Mouse (Mus musculus) brain, embryonic 14.5 days (tissue): ENCODE results near the gene Acta1. TPM values are rescaled to one million over a fixed set of nuclear protein-coding genes. Genes with fewer than 3 reads are reported as not detected.

Experiments used
- DNase-seq: peaks from one replicate; pipeline ENCODE4 v3.0.0-alpha.2; 2011; ENCODE audit warnings: low read depth
- CTCF ChIP-seq: fragments of 200-500 bp; IDR thresholded peaks from 2 replicates; pipeline ENCODE4 v1.5.1; 2012; ENCODE audit warnings: inconsistent platforms, mild to moderate bottlenecking, moderate library complexity, borderline replicate concordance; ENCODE audit not compliant: insufficient read depth, insufficient read length; ENCODE audit errors: extremely low read depth
- POLR2A ChIP-seq: fragments of 200-500 bp; IDR thresholded peaks from 2 replicates; pipeline ENCODE4 v1.6.1; 2012; ENCODE audit warnings: mild to moderate bottlenecking, inconsistent platforms, borderline replicate concordance; ENCODE audit not compliant: poor library complexity, insufficient read depth, insufficient read length, severe bottlenecking; ENCODE audit errors: extremely low read depth
- polyA plus RNA-seq: library from polyadenylated mRNA; depleted of rRNA; stranded (reverse); fragments of >200 nt; gene quantifications from 2 replicates; pipeline ENCODE4 v1.2.3, GENCODE M21; 2012

The Acta1 gene
- polyA plus RNA-seq, 1 experiment = 9.0 TPM

GRCm38 (mm10) chr8:123880271-123880670, 14.3 kb downstream of the Acta1 start:
- DNase-seq = no peak
- TF ChIP-seq POLR2A (no peak), CTCF (no peak)

- DNase-seq = no peak
- TF ChIP-seq CTCF = no peak
Measured at GRCm38 (mm10) chr8:123877865-123878264, 16.7 kb downstream of the Acta1 start.

- TF ChIP-seq CTCF (no peak), POLR2A (no peak)
Measured at GRCm38 (mm10) chr8:123874324-123874723, 20.2 kb downstream of the Acta1 start.

GRCm38 (mm10) chr8:123873364-123873763, 21.2 kb downstream of the Acta1 start:
- TF ChIP-seq CTCF = no peak
- no peak for TF ChIP-seq POLR2A
- DNase-seq = no peak

More at GRCm38 (mm10) chr8:123874324-123874723, 20.2 kb downstream of the Acta1 start:
- DNase-seq = no peak

GRCm38 (mm10) chr8:123872048-123872447, 22.5 kb downstream of the Acta1 start:
- no peak for DNase-seq
- TF ChIP-seq CTCF (no peak), POLR2A (no peak)

- TF ChIP-seq CTCF (no peak), POLR2A (no peak)
- peak; percentile 50 for DNase-seq
Measured at GRCm38 (mm10) chr8:123866971-123867370, 27.6 kb downstream of the Acta1 start.

GRCm38 (mm10) chr8:123865786-123866185, 28.8 kb downstream of the Acta1 start:
- no peak for TF ChIP-seq POLR2A
- TF ChIP-seq CTCF = no peak
- no peak for DNase-seq

- no peak for DNase-seq
Measured at GRCm38 (mm10) chr8:123860386-123860785, 34.2 kb downstream of the Acta1 start.

GRCm38 (mm10) chr8:123859648-123860259, 34.8 kb downstream of the Acta1 start, which contains the start of gene Ccsap:
TSS of gene Ccsap (minus strand) at chr8:123860209.
- TF ChIP-seq POLR2A (no peak), CTCF (no peak)
- DNase-seq = no peak

More at GRCm38 (mm10) chr8:123860386-123860785, 34.2 kb downstream of the Acta1 start:
- TF ChIP-seq POLR2A = no peak
- TF ChIP-seq CTCF = no peak

GRCm38 (mm10) chr8:123858941-123859647, 35.5 kb downstream of the Acta1 start:
- TF ChIP-seq CTCF = 0 out of 2 replicates have a peak, but pooled peaks have one; percentile 6
- TF ChIP-seq POLR2A = peak; percentile 47; the same call in 1 of the 2 replicates
- peak; percentile 97 for DNase-seq

GRCm38 (mm10) chr8:123858574-123858940, 36.0 kb downstream of the Acta1 start:
- no peak for TF ChIP-seq POLR2A
- TF ChIP-seq CTCF = no peak
- DNase-seq = peak; percentile 60

GRCm38 (mm10) chr8:123857361-123857760, 37.2 kb downstream of the Acta1 start:
- no peak for TF ChIP-seq CTCF
- TF ChIP-seq POLR2A = no peak
- DNase-seq = no peak

GRCm38 (mm10) chr8:123854733-123855475, 39.6 kb downstream of the Acta1 start:
- TF ChIP-seq POLR2A (no peak), CTCF (no peak)
- no peak for DNase-seq
